Mouse (Mus musculus): ENCODE data around the gene Fam168b. TPM values are rescaled to one million over a fixed set of nuclear protein-coding genes. Genes with fewer than 3 reads are reported as not detected.

Gene Fam168b
- polyA plus RNA-seq, 1 experiment from 2014 or later: 11.3 TPM

DNA sequence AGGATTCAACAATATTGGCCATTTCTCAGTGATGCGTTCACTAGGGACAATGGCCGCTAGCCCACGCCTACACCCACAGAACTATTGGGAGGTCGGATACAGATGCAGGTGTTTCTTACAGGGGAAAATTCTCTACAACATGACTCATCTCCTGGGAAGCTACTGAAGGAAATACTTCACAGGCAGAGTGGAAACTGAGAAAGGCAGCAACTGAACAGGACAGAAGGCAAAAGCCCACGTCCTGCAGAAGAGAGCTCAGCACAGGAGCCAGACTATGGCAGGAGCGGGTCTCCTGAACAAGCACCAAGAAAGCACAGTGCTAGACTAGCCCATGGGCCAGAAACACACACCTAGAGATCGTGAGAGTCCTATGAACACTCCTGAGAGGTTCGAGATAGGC lies 18.7 kb downstream of the Fam168b start:
- TF ChIP-seq CTCF (IDR thresholded peaks at IDR 0.05; ENCODE audit: low read depth): no peak
- TF ChIP-seq EP300 (IDR thresholded peaks at IDR 0.05; ENCODE audit: low read depth): no peak
- 87% methylated on average over 8 of the region's 8 CpGs for WGBS (ENCODE audit: insufficient replicate concordance)
- H3K27me3 ChIP-seq (ENCODE audit: insufficient read depth, low read length): no peaks in the 10 kb centered on the region
- peaks cover 63% of the 10 kb centered on the region for H3K36me3 ChIP-seq (replicated peaks; ENCODE audit: insufficient read depth, low read length)
- no peak overlapping the region for H3K4me3 ChIP-seq (ENCODE audit: low read depth, low read length)
- H3K9me3 ChIP-seq (ENCODE audit: low read length): no peaks in the 10 kb centered on the region
- DNase-seq (no peak), ATAC-seq (no peak)
- no peak overlapping the region for H3K9ac ChIP-seq (replicated peaks)
- no peak overlapping the region for H3K4me2 ChIP-seq (ENCODE audit: low read depth, low read length)
- no peak overlapping the region for H3K27ac ChIP-seq (ENCODE audit: low read depth)
- H3K4me1 ChIP-seq (ENCODE audit: insufficient read depth): 0 out of 2 replicates have a peak, but pooled peaks cover 4% of the 10 kb centered on the region

DNA sequence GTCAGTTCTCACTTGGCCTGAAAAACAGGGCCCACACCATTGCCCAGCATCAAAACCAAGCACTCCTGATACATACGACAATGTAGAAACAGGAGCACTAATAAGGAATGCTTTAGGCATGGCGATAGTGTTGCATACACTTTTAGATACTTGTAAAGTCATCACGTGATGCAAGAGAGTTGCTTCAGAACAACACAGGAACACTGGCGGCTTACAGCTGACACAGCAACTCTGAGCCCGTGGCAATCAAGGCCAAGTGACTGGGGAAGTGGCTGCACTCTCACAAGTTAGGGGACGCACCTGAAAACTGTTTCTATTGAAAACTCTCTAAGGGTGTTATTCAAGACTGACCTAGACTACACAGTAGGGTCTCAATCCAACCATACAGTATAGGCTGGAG lies 19.5 kb downstream of the Fam168b start:
- Histone ChIP-seq H3K4me1 (ENCODE audit: insufficient read depth) (0 out of 2 replicates have a peak, but pooled peaks cover 4% of the 10 kb centered on the region), H3K9ac (replicated peaks) (no peak overlapping the region), H3K9me3 (ENCODE audit: low read length) (no peaks in the 10 kb centered on the region), H3K27me3 (ENCODE audit: insufficient read depth, low read length) (no peaks in the 10 kb centered on the region), H3K27ac (ENCODE audit: low read depth) (no peak overlapping the region), H3K4me2 (ENCODE audit: low read depth, low read length) (no peak overlapping the region), H3K36me3 (replicated peaks; ENCODE audit: insufficient read depth, low read length) (peaks cover 63% of the 10 kb centered on the region), H3K4me3 (ENCODE audit: low read depth, low read length) (no peak overlapping the region)
- 67% methylated on average over 6 of the region's 6 CpGs for WGBS (ENCODE audit: insufficient replicate concordance)
- no peak for DNase-seq
- TF ChIP-seq CTCF (IDR thresholded peaks at IDR 0.05; ENCODE audit: low read depth): no peak
- TF ChIP-seq EP300 (IDR thresholded peaks at IDR 0.05; ENCODE audit: low read depth): no peak
- no peak for ATAC-seq

DNA sequence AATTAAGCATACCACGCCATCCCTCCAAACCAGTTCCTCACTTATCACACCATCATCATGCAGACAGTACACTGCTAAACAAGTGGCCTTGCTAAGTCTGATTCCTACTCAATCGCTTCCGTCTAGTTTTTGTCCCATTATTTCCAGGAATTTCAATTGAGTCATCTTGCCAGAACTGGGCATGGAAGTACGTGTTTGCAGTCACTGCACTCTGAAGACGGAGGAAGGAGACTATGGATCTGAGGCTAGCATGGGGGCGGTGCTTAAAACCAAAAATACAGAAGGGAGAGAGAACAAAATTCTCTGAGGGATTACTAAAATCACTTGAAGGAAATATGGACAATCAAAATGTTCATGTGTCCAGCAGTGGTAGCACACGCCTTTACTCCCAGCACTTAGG lies 20.1 kb downstream of the Fam168b start:
- Histone ChIP-seq H3K9me3 (ENCODE audit: low read length) (no peaks in the 10 kb centered on the region), H3K4me2 (ENCODE audit: low read depth, low read length) (no peak overlapping the region), H3K36me3 (replicated peaks; ENCODE audit: insufficient read depth, low read length) (peaks cover 63% of the 10 kb centered on the region), H3K27ac (ENCODE audit: low read depth) (no peak overlapping the region), H3K9ac (replicated peaks) (no peak overlapping the region), H3K4me3 (ENCODE audit: low read depth, low read length) (no peak overlapping the region), H3K27me3 (ENCODE audit: insufficient read depth, low read length) (no peaks in the 10 kb centered on the region), H3K4me1 (ENCODE audit: insufficient read depth) (0 out of 2 replicates have a peak, but pooled peaks cover 4% of the 10 kb centered on the region)
- ATAC-seq (no peak), DNase-seq (no peak)
- TF ChIP-seq CTCF (IDR thresholded peaks at IDR 0.05; ENCODE audit: low read depth) (no peak), EP300 (IDR thresholded peaks at IDR 0.05; ENCODE audit: low read depth) (no peak)
- WGBS (ENCODE audit: insufficient replicate concordance): 88% methylated on average over 7 of the region's 7 CpGs

DNA sequence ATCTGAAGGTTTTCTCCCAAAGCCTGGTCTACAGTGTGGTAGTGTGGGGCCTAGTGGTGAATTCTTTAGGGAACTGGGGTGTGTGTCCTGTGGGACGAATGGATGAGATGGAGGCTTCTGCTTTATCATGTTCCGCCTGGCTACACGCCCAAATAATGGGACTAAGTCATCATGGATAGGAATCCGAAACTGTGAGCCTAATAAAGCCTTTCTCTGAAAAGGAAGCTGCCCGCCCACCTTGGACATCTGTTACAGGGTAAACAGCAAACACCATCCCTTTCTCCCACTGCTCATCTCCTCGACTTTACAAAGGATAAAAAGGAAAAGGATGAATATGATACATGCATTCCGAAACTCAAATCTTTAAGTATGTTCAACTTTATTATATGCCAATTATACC lies 20.9 kb downstream of the Fam168b start:
- ATAC-seq: no peak
- Histone ChIP-seq H3K4me3 (ENCODE audit: low read depth, low read length) (no peak overlapping the region), H3K27me3 (ENCODE audit: insufficient read depth, low read length) (no peaks in the 10 kb centered on the region), H3K4me1 (ENCODE audit: insufficient read depth) (0 out of 2 replicates have a peak, but pooled peaks cover 4% of the 10 kb centered on the region), H3K27ac (ENCODE audit: low read depth) (no peak overlapping the region), H3K9me3 (ENCODE audit: low read length) (no peaks in the 10 kb centered on the region), H3K36me3 (replicated peaks; ENCODE audit: insufficient read depth, low read length) (peaks cover 67% of the 10 kb centered on the region), H3K9ac (replicated peaks) (no peak overlapping the region), H3K4me2 (ENCODE audit: low read depth, low read length) (no peak overlapping the region)
- 81% methylated on average over 7 of the region's 7 CpGs for WGBS (ENCODE audit: insufficient replicate concordance)
- no peak for DNase-seq
- TF ChIP-seq CTCF (IDR thresholded peaks at IDR 0.05; ENCODE audit: low read depth): no peak
- TF ChIP-seq EP300 (IDR thresholded peaks at IDR 0.05; ENCODE audit: low read depth): no peak

DNA sequence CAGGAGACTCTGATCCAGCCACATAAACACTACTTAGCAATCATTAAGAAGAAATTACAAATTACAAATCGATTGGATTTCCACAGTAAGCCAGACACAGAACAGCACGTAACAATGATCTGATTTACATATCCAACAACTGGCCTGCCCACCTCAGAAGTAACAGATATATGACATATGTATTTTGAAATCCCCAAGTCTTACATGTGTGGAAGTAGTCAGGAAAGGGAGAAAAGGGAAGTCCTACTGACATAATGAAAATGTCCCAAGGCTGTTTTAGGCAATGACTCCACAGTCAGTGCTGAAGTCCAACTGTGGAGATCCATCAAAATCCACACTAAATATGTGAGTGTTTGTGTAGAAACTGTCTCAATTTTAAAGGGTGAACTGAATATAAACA lies 21.5 kb downstream of the Fam168b start:
- H3K27me3 ChIP-seq (ENCODE audit: insufficient read depth, low read length): no peaks in the 10 kb centered on the region

DNA sequence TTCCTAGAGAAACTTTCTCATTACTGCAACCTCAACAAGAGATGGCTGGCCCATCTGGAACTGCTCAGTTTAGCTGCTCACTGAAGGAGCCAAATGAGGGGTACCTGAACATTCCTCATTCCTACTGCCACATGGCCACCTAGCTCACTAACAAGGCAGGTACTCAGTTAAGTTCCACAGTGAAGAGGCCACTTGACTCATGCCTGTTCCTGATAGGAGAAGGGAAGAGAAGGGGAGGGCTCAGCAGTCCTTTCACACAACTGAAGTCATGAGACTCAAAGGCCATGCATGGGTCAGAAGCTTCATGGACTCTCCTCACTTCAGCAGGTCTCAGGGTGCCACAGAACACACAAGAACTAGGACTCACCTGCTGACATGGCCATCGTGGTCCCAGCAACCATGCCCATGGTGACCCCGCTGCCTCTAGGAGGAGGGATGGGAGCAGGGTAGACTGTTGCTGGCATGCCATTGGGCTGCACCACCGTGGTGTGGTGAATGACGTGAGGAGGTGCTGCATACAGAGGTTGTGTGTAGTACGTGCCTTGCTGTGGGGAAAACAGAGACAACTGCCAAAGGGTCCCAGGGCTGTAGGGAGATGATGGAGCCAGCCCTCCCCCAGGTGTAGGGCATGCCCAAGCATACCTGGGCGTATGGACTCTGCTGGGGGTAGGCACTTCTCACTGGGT lies 23.5 kb downstream of the Fam168b start:
- H3K4me1 ChIP-seq (ENCODE audit: insufficient read depth): 0 out of 2 replicates have a peak, but pooled peaks cover 4% of the 10 kb centered on the region
- H3K27me3 ChIP-seq (ENCODE audit: insufficient read depth, low read length): no peaks in the 10 kb centered on the region
- no peaks in the 10 kb centered on the region for H3K9me3 ChIP-seq (ENCODE audit: low read length)
- DNase-seq (no peak), ATAC-seq (no peak)
- H3K4me2 ChIP-seq (ENCODE audit: low read depth, low read length): no peak overlapping the region
- no peak overlapping the region for H3K4me3 ChIP-seq (ENCODE audit: low read depth, low read length)
- WGBS (ENCODE audit: insufficient replicate concordance): 86% methylated on average over 6 of the region's 6 CpGs
- no peak overlapping the region for H3K9ac ChIP-seq (replicated peaks)
- peaks cover 73% of the 10 kb centered on the region for H3K36me3 ChIP-seq (replicated peaks; ENCODE audit: insufficient read depth, low read length)
- no peak overlapping the region for H3K27ac ChIP-seq (ENCODE audit: low read depth)
- TF ChIP-seq CTCF (IDR thresholded peaks at IDR 0.05; ENCODE audit: low read depth): no peak

More for the DNA sequence above, 21.5 kb downstream of the Fam168b start:
- no peak for TF ChIP-seq CTCF (IDR thresholded peaks at IDR 0.05; ENCODE audit: low read depth)
- TF ChIP-seq EP300 (IDR thresholded peaks at IDR 0.05; ENCODE audit: low read depth): no peak
- ATAC-seq (no peak), DNase-seq (no peak)
- Histone ChIP-seq H3K4me3 (ENCODE audit: low read depth, low read length) (no peak overlapping the region), H3K36me3 (replicated peaks; ENCODE audit: insufficient read depth, low read length) (peaks cover 67% of the 10 kb centered on the region), H3K9me3 (ENCODE audit: low read length) (no peaks in the 10 kb centered on the region), H3K4me1 (ENCODE audit: insufficient read depth) (0 out of 2 replicates have a peak, but pooled peaks cover 4% of the 10 kb centered on the region), H3K9ac (replicated peaks) (no peak overlapping the region), H3K4me2 (ENCODE audit: low read depth, low read length) (no peak overlapping the region), H3K27ac (ENCODE audit: low read depth) (no peak overlapping the region)
- 89% methylated on average over 2 of the region's 2 CpGs for WGBS (ENCODE audit: insufficient replicate concordance)

Measured in liver, postnatal 0 days (tissue).